Mouse (Mus musculus) heart, adult 2 months (tissue): ENCODE results near the gene Hpse2.

ENCODE experiments used
- CTCF ChIP-seq: fragments of 200-600 bp; IDR thresholded peaks from 2 replicates; pipeline ENCODE4 v1.8.1; 2022; ENCODE audit warnings: antibody characterized with exemption, mild to moderate bottlenecking, moderate library complexity
- POLR2A ChIP-seq: fragments of 200-500 bp; IDR thresholded peaks from 2 replicates; pipeline ENCODE4 v1.6.1; 2011; ENCODE audit warnings: mild to moderate bottlenecking, low read depth, low read length, control low read depth; ENCODE audit not compliant: insufficient read depth

GRCm38 (mm10) chr19:43415565-43415964 lies 27.4 kb upstream of the Hpse2 start:
- TF ChIP-seq POLR2A (no peak), CTCF (no peak)
